Mouse (Mus musculus) midbrain, embryonic 12.5 days (tissue): Measurements from ENCODE around the gene Zfp978. TPM values are rescaled to one million over a fixed set of nuclear protein-coding genes. Genes with fewer than 3 reads are reported as not detected.
"Not testable (repeated sequence)": the region's sequence is repeated elsewhere in the genome, so short reads cannot be mapped to it uniquely, and the experiment has no call there.

Source experiments
- ATAC-seq: fragments of 200-750 bp; cut with Nextera tagmentation; 2 replicates; pipeline ENCODE4 v1.8.0; 2017; ENCODE audit warnings: low read depth, moderate TSS enrichment, moderate library complexity; ENCODE audit not compliant: low FRiP score
- H3K27ac ChIP-seq: fragments of 300-500 bp; sonication (generic); replicated peaks from 2 replicates; pipeline ENCODE4 v1.5.1; 2016; ENCODE audit warnings: mild to moderate bottlenecking
- H3K27me3 ChIP-seq: fragments of 300-500 bp; sonication (generic); 2 replicates; pipeline ENCODE4 v1.6.1; 2016; ENCODE audit warnings: mild to moderate bottlenecking
- H3K36me3 ChIP-seq: fragments of 300-500 bp; sonication (generic); 2 replicates; pipeline ENCODE4 v1.6.1; 2016
- H3K4me1 ChIP-seq: fragments of 300-500 bp; sonication (generic); 2 replicates; pipeline ENCODE4 v1.6.1; 2016
- H3K4me2 ChIP-seq: fragments of 300-500 bp; sonication (generic); replicated peaks from 2 replicates; pipeline ENCODE4 v1.6.1; 2016; ENCODE audit warnings: mild to moderate bottlenecking, moderate library complexity
- H3K4me3 ChIP-seq: fragments of 300-500 bp; sonication (generic); 2 replicates; pipeline ENCODE4 v1.5.1; 2016; ENCODE audit warnings: mild to moderate bottlenecking
- H3K9ac ChIP-seq: fragments of 300-500 bp; sonication (generic); replicated peaks from 2 replicates; pipeline ENCODE4 v1.6.1; 2016; ENCODE audit warnings: mild to moderate bottlenecking, moderate library complexity
- H3K9me3 ChIP-seq: fragments of 300-500 bp; sonication (generic); 2 replicates; pipeline ENCODE4 v1.6.1; 2016; ENCODE audit warnings: mild to moderate bottlenecking
- WGBS: fragments of 180-500 bp; shearing (Covaris S2); methylation state at CpG from one replicate; pipeline ENCODE4 v1.1.7; 2016; 5-methylcytosine and 5-hydroxymethylcytosine counted together
- polyA plus RNA-seq: library from polyadenylated mRNA; unstranded; fragments of >200 nt; fragmentation: Nextera tagmentation; extraction: Ambion mirVana; gene quantifications from 2 replicates; pipeline ENCODE4 v1.2.1, GENCODE M21; 2016

The Zfp978 gene
- polyA plus RNA-seq, 1 experiment from 2014 or later: not detected

DNA sequence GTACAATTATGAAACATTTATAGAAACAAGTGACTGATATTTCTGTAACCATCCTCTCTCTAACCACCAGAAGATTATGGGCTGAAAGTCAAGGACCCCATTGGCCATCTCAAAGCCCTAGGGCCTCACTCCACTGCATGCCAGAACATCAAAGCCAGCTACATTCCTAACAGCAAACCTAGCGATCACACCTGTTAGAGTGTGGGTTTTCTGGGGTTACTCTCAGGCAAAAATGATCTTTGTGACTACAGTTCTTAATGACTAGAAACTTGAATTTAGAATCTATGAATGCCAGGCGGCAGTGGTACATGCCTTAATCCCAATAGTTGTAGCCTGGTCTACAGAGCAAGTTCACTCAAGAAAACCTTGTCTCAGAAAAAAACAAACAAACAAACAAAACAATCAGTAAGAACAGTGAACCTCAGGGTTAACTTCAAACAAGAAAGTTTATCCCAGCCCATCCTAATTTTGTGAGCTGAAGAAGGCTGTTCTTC is 16.0 kb upstream of the Zfp978 start:
- H3K4me3 ChIP-seq: not testable (repeated sequence)

DNA sequence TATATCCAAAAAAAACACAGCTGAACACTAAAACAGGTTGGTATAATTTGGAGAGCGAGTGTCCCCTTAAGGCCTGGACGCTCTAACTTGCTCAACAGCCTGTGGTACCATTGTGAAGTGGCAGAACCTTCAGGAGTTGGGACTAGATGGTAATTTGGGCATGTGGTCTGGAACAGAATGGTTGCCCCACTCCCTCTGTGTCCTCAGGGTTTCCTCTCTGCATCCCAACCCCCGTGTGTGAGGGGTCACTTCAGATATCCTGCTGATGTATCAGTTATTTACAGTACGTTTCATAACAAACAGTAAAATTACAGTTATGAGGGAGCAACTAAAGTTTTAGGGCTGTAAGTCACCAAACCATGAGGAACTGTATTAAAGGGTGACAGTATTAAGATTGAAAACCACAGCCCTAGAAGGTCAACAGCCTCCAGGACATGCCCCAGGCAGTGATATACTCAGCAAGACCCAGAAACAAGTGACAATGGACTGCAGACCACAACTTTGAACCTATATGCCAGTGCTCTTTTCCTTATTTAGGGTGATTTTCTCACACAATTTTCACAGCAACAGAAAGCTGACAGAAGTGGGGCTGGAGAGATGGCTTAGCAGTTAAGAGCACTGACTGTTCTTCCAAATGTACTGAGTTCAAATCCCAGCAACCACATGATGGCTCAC is 14.6 kb upstream of the Zfp978 start:
- not testable (repeated sequence) for ATAC-seq, H3K4me1 ChIP-seq, H3K27ac ChIP-seq, H3K4me3 ChIP-seq, H3K9ac ChIP-seq, H3K4me2 ChIP-seq, H3K36me3 ChIP-seq, H3K27me3 ChIP-seq
- WGBS: 72% methylated on average over 4 of the region's 4 CpGs
- H3K9me3 ChIP-seq: peaks cover 64% of the 10 kb centered on the region

More for the DNA sequence above, 16.0 kb upstream of the Zfp978 start:
- not testable (repeated sequence) for ATAC-seq, H3K27me3 ChIP-seq, H3K4me1 ChIP-seq, H3K9ac ChIP-seq, H3K4me2 ChIP-seq, H3K27ac ChIP-seq, H3K36me3 ChIP-seq
- 85% methylated on average over 2 of the region's 2 CpGs for WGBS
- peaks cover 58% of the 10 kb centered on the region for H3K9me3 ChIP-seq

GRCm38 (mm10) chr4:147347300-147347699 is 13.8 kb upstream of the Zfp978 start:
- not testable (repeated sequence) for H3K4me2 ChIP-seq, H3K4me1 ChIP-seq, H3K4me3 ChIP-seq, H3K27me3 ChIP-seq, H3K9ac ChIP-seq, H3K27ac ChIP-seq, H3K36me3 ChIP-seq, ATAC-seq
- H3K9me3 ChIP-seq: peaks cover 64% of the 10 kb centered on the region
- WGBS: 69% methylated on average over 4 of the region's 4 CpGs

- not testable (repeated sequence) for H3K27ac ChIP-seq, H3K4me2 ChIP-seq, H3K4me3 ChIP-seq, H3K9ac ChIP-seq, H3K36me3 ChIP-seq, ATAC-seq, H3K4me1 ChIP-seq, H3K27me3 ChIP-seq
- H3K9me3 ChIP-seq: peaks cover 63% of the 10 kb centered on the region
- WGBS: 84% methylated on average over 2 of the region's 3 CpGs
Measured at GRCm38 (mm10) chr4:147347880-147348279, 13.2 kb upstream of the Zfp978 start.

GRCm38 (mm10) chr4:147348401-147348800 is 12.7 kb upstream of the Zfp978 start:
- not testable (repeated sequence) for H3K4me3 ChIP-seq, H3K27me3 ChIP-seq, H3K9ac ChIP-seq, H3K4me1 ChIP-seq, ATAC-seq, H3K27ac ChIP-seq, H3K4me2 ChIP-seq, H3K36me3 ChIP-seq
- peaks cover 58% of the 10 kb centered on the region for H3K9me3 ChIP-seq
- 82% methylated on average over 2 of the region's 2 CpGs for WGBS

DNA sequence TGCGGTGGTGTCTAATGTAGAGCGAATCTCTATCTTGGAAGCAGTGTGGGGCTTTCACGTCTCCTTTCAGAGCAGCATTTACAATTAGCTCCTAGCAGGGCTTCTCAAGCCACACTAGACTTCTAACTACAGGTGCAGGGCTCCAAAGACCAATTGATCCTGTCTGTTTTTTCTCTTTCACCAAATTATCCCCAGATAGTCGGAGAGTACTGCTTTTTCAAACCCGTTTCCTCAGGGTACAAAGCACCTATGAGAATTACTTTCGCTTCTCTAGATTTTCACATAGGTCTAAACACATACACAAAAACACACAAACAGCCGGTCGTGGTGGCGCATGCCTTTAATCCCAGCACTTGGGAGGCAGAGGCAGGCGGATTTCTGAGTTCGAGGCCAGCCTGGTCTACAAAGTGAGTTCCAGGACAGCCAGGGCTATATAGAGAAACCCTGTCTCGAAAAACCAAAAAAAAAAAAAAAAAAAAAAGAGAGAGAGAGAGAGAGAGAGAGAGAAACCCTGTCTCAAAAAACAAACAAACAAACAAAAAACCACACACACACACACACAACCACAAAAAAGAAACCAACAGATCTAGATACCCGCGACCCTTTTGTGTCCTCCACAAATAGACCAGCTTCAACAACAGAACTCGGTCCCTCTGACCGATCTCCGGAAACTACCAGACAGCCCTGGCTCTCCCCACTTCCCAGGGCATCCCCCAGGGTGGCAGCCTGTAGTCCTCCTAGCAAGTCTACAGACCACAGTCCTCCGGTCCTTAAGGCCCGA is 12.0 kb upstream of the Zfp978 start:
- not testable (repeated sequence) for H3K9ac ChIP-seq, ATAC-seq, H3K27me3 ChIP-seq, H3K4me1 ChIP-seq, H3K4me2 ChIP-seq, H3K36me3 ChIP-seq, H3K27ac ChIP-seq, H3K4me3 ChIP-seq
- peaks cover 52% of the 10 kb centered on the region for H3K9me3 ChIP-seq
- 90% methylated on average over 18 of the region's 19 CpGs for WGBS

DNA sequence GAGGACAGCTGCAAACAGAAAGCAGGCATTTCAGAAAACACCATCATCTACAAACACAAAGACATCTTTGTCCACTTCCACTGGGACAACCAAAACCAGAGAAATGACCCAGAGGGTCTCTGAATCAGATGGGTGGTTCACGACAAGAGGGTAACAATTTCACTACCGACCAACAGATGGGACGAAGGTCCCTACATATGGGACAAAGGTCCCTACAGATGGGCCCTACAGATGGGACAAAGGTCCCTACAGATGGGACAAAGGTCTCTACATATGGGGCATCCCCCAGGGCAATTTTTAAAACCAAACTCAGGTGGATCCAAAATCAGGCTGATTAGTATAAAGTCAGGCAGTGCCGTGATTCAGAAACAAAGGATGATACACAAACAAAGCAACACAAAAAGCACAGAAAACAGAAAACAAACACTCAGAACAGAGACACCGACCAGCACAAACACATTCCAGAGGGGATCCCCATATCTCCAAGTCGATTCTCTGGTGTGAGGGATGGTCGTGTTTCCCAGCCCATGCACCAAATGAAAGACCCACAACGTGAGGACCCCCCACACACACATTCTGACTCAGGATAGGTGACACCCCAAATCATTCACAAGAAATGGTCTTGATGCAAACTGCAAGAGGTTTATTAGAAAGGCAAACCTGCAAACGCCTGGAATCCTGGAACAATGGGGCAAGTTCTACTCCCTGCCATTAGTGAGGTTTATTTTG is 11.3 kb upstream of the Zfp978 start:
- 84% methylated on average over 9 of the region's 9 CpGs for WGBS
- H3K4me3 ChIP-seq, ATAC-seq, H3K27me3 ChIP-seq, H3K36me3 ChIP-seq, H3K4me2 ChIP-seq, H3K4me1 ChIP-seq, H3K9ac ChIP-seq, H3K27ac ChIP-seq: not testable (repeated sequence)
- peaks cover 56% of the 10 kb centered on the region for H3K9me3 ChIP-seq

- H3K36me3 ChIP-seq, H3K4me2 ChIP-seq, H3K27me3 ChIP-seq, H3K9ac ChIP-seq, H3K4me1 ChIP-seq, H3K4me3 ChIP-seq, H3K27ac ChIP-seq: not testable (repeated sequence)
- 87% methylated on average over 2 of the region's 2 CpGs for WGBS
- H3K9me3 ChIP-seq: peaks cover 50% of the 10 kb centered on the region
- ATAC-seq: peak; percentile 44; the same call in 1 of the 2 replicates
Measured at GRCm38 (mm10) chr4:147350541-147350940, 10.6 kb upstream of the Zfp978 start.

- H3K9me3 ChIP-seq: peaks cover 45% of the 10 kb centered on the region
- not testable (repeated sequence) for H3K4me3 ChIP-seq, H3K4me2 ChIP-seq, H3K9ac ChIP-seq, H3K27ac ChIP-seq, H3K27me3 ChIP-seq, H3K4me1 ChIP-seq, H3K36me3 ChIP-seq, ATAC-seq
- 86% methylated on average over 11 of the region's 13 CpGs for WGBS
Measured at GRCm38 (mm10) chr4:147351376-147351980, 9.6 kb upstream of the Zfp978 start.

- not testable (repeated sequence) for H3K27me3 ChIP-seq, H3K4me2 ChIP-seq, H3K27ac ChIP-seq, H3K4me1 ChIP-seq, H3K4me3 ChIP-seq, H3K36me3 ChIP-seq, ATAC-seq, H3K9ac ChIP-seq
- WGBS: 82% methylated on average over 4 of the region's 4 CpGs
- H3K9me3 ChIP-seq: peaks cover 32% of the 10 kb centered on the region
Measured at GRCm38 (mm10) chr4:147353626-147354025, 7.5 kb upstream of the Zfp978 start.

DNA sequence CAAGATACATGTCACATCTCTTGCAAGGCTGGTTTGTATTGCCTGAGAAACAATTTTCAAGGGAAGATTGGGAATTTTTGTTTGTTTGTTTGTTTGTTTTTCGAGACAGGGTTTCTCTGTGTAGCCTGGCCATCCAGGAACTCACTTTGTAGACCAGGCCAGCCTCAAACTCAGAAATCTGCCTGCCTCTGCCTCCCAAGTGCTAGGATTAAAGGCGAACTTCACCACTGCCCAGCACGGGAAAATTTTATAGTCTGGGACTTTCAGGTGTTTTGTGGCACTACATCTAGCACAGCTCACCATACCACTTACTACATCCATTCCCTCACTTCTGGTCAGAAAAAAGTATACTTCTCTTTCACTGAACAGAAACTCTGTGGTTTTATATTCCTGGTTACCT is 5.1 kb upstream of the Zfp978 start:
- H3K27me3 ChIP-seq, ATAC-seq, H3K9ac ChIP-seq, H3K4me3 ChIP-seq, H3K4me1 ChIP-seq, H3K9me3 ChIP-seq, H3K27ac ChIP-seq, H3K4me2 ChIP-seq, H3K36me3 ChIP-seq: not testable (repeated sequence)
- no CpG with 5 or more reads among the region's 3 CpGs for WGBS

DNA sequence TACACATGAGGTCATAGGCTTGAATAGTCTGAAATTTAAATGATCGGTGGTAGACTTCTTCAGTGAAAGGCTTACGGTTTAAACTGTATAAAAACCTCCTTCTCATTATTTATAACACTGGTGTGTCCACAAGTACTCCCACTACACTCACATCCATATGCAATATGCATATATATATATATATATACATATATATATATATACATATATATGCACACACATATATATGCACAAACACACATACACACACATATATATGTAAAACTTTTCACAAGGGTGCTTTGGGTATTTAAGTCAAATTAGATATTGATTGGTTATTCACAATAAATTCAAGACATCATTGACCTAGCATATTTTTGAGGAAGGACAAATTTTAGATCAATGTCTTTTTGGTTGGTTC is 3.9 kb upstream of the Zfp978 start:
- not testable (repeated sequence) for H3K27me3 ChIP-seq, H3K36me3 ChIP-seq, H3K4me2 ChIP-seq, H3K4me3 ChIP-seq, H3K9me3 ChIP-seq, H3K27ac ChIP-seq, H3K4me1 ChIP-seq, H3K9ac ChIP-seq, ATAC-seq
- no CpG with 5 or more reads among the region's 2 CpGs for WGBS
